Mouse (Mus musculus) limb, embryonic 11.5 days (tissue): ENCODE measurements around the gene Zfp385c. TPM values are rescaled to one million over a fixed set of nuclear protein-coding genes. Genes with fewer than 3 reads are reported as not detected.

ENCODE experiments used
- ATAC-seq: fragments of 200-750 bp; cut with Nextera tagmentation; 2 replicates; pipeline ENCODE4 v1.8.0; 2017; ENCODE audit warnings: low read depth; ENCODE audit not compliant: insufficient number of reproducible peaks, low FRiP score, low TSS enrichment
- DNase-seq: peaks from one replicate; pipeline ENCODE4 v3.0.0-alpha.2; 2015; ENCODE audit warnings: low spot score
- H3K27ac ChIP-seq: fragments of 300-500 bp; sonication (generic); replicated peaks from 2 replicates; pipeline ENCODE4 v1.5.1; 2014; ENCODE audit warnings: low read depth, mild to moderate bottlenecking, low read length
- H3K27me3 ChIP-seq: fragments of 300-500 bp; sonication (generic); 2 replicates; pipeline ENCODE4 v1.6.1; 2014; ENCODE audit warnings: mild to moderate bottlenecking, low read length, mixed read lengths; ENCODE audit not compliant: control insufficient read depth, insufficient read depth
- H3K36me3 ChIP-seq: fragments of 300-500 bp; sonication (generic); 2 replicates; pipeline ENCODE4 v1.6.1; 2014; ENCODE audit warnings: mild to moderate bottlenecking, low read length, moderate library complexity, mixed read lengths; ENCODE audit not compliant: control insufficient read depth, insufficient read depth
- H3K4me1 ChIP-seq: fragments of 300-500 bp; sonication (generic); 2 replicates; pipeline ENCODE4 v1.6.1; 2014; ENCODE audit warnings: low read length, mixed read lengths; ENCODE audit not compliant: control insufficient read depth, insufficient read depth
- H3K4me2 ChIP-seq: fragments of 300-500 bp; sonication (generic); 2 replicates; pipeline ENCODE4 v1.6.1; 2014; ENCODE audit warnings: low read depth, mild to moderate bottlenecking, moderate library complexity; ENCODE audit not compliant: severe bottlenecking
- H3K4me3 ChIP-seq: fragments of 300-500 bp; sonication (generic); 2 replicates; pipeline ENCODE4 v1.5.1; 2014; ENCODE audit warnings: low read depth, low read length
- H3K9ac ChIP-seq: fragments of 300-500 bp; sonication (generic); 2 replicates; pipeline ENCODE4 v1.6.1; 2014; ENCODE audit warnings: mild to moderate bottlenecking, low read length
- H3K9me3 ChIP-seq: fragments of 300-500 bp; sonication (generic); 2 replicates; pipeline ENCODE4 v1.6.1; 2016; ENCODE audit warnings: low read length; ENCODE audit not compliant: control insufficient read depth
- WGBS: fragments of 180-500 bp; shearing (Covaris S2); extraction: QIAGEN DNeasy Blood & Tissue Kit; methylation state at CpG from one replicate; pipeline ENCODE4 v1.1.7; 2014; 5-methylcytosine and 5-hydroxymethylcytosine counted together
- polyA plus RNA-seq: library from polyadenylated mRNA; unstranded; fragments of >200 nt; fragmentation: Nextera tagmentation; extraction: Ambion mirVana; gene quantifications from 2 replicates; pipeline ENCODE4 v1.2.1, GENCODE M21; 2014

Gene Zfp385c
- polyA plus RNA-seq, 1 experiment from 2014 or later, result 0.19 TPM

GRCm38 (mm10) chr11:100713735-100714533 is 21.7 kb upstream of the Zfp385c start, which contains the start of gene Hspb9:
Hspb9 (plus strand) TSS chr11:100713850.
- DNase-seq (peak; percentile 71), ATAC-seq (no peak)
- H3K9ac ChIP-seq, result peak within 1 kb of the TSS; percentile 59
- peak within 1 kb of the TSS; percentile 8; the same call in 1 of the 2 replicates for H3K4me3 ChIP-seq
- peaks cover 16% of the 10 kb centered on the region for H3K36me3 ChIP-seq
- peak within 1 kb of the TSS; percentile 51; the same call in 1 of the 2 replicates for H3K27ac ChIP-seq
- 3% methylated on average over 38 of the region's 38 CpGs for WGBS
- H3K4me1 ChIP-seq, result peaks cover 19% of the 10 kb centered on the region
- no peaks in the 10 kb centered on the region for H3K9me3 ChIP-seq
- H3K27me3 ChIP-seq, result no peaks in the 10 kb centered on the region
- peak within 1 kb of the TSS; percentile 70 for H3K4me2 ChIP-seq

GRCm38 (mm10) chr11:100713174-100713573 is 20.9 kb upstream of the Zfp385c start:
- Histone ChIP-seq H3K27ac (no peak overlapping the region; the same call in 1 of the 2 replicates), H3K9me3 (no peaks in the 10 kb centered on the region), H3K9ac (peak overlapping the region; percentile 59; the same call in 1 of the 2 replicates), H3K27me3 (no peaks in the 10 kb centered on the region), H3K4me2 (peak overlapping the region; percentile 51), H3K4me3 (no peak overlapping the region), H3K36me3 (peaks cover 17% of the 10 kb centered on the region), H3K4me1 (peaks cover 19% of the 10 kb centered on the region)
- no peak for DNase-seq
- WGBS, result 58% methylated on average over 4 of the region's 4 CpGs
- ATAC-seq, result no peak

- no peaks in the 10 kb centered on the region for H3K9me3 ChIP-seq
- ATAC-seq (peak; percentile 82), DNase-seq (peak; percentile 86)
- H3K4me1 ChIP-seq, result peaks cover 19% of the 10 kb centered on the region
- peak within 1 kb of the TSS; percentile 85 for H3K4me3 ChIP-seq
- peak within 1 kb of the TSS; percentile 86 for H3K27ac ChIP-seq
- H3K36me3 ChIP-seq, result peaks cover 16% of the 10 kb centered on the region
- H3K9ac ChIP-seq, result peak within 1 kb of the TSS; percentile 96
- WGBS, result 3% methylated on average over 48 of the region's 48 CpGs
- peak within 1 kb of the TSS; percentile 70 for H3K4me2 ChIP-seq
- H3K27me3 ChIP-seq, result no peaks in the 10 kb centered on the region
Observed at GRCm38 (mm10) chr11:100711783-100712615, 19.7 kb upstream of the Zfp385c start, which contains the start of gene Kat2a. Kat2a (minus strand) TSS chr11:100712465.

DNA sequence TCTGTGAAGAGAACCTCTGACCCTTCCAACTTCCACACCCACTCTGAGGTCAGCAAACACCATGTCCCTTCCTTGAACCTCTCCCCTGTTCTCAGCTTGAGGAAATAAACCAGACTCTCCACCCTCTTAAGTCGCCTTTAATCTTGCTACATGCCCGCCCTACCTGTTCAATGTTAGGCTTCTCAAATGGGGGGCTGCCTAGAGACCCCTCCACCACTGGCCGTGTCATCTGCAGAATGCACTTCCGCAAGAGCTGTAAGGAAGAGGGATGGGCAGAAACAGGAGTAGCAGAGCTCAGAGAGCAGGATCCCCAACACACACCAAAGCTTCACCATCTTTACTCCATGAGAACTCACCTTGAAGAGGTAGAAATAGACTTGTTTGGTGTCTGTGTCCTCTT is 18.7 kb upstream of the Zfp385c start:
- H3K36me3 ChIP-seq, result peaks cover 12% of the 10 kb centered on the region
- H3K9me3 ChIP-seq, result no peaks in the 10 kb centered on the region
- DNase-seq (no peak), ATAC-seq (no peak)
- no peak overlapping the region for H3K4me2 ChIP-seq
- no peaks in the 10 kb centered on the region for H3K27me3 ChIP-seq
- no peak overlapping the region for H3K27ac ChIP-seq
- no peak overlapping the region for H3K4me3 ChIP-seq
- H3K9ac ChIP-seq, result no peak overlapping the region
- peaks cover 19% of the 10 kb centered on the region for H3K4me1 ChIP-seq
- WGBS, result 87% methylated on average over 4 of the region's 4 CpGs

GRCm38 (mm10) chr11:100710528-100710927 is 18.3 kb upstream of the Zfp385c start:
- ATAC-seq, result no peak
- no peaks in the 10 kb centered on the region for H3K27me3 ChIP-seq
- DNase-seq, result no peak
- WGBS, result 90% methylated on average over 15 of the region's 15 CpGs
- H3K4me1 ChIP-seq, result peaks cover 19% of the 10 kb centered on the region
- no peak overlapping the region for H3K4me2 ChIP-seq
- H3K4me3 ChIP-seq, result no peak overlapping the region
- no peak overlapping the region for H3K9ac ChIP-seq
- H3K9me3 ChIP-seq, result no peaks in the 10 kb centered on the region
- H3K27ac ChIP-seq, result no peak overlapping the region
- peaks cover 9% of the 10 kb centered on the region for H3K36me3 ChIP-seq

DNA sequence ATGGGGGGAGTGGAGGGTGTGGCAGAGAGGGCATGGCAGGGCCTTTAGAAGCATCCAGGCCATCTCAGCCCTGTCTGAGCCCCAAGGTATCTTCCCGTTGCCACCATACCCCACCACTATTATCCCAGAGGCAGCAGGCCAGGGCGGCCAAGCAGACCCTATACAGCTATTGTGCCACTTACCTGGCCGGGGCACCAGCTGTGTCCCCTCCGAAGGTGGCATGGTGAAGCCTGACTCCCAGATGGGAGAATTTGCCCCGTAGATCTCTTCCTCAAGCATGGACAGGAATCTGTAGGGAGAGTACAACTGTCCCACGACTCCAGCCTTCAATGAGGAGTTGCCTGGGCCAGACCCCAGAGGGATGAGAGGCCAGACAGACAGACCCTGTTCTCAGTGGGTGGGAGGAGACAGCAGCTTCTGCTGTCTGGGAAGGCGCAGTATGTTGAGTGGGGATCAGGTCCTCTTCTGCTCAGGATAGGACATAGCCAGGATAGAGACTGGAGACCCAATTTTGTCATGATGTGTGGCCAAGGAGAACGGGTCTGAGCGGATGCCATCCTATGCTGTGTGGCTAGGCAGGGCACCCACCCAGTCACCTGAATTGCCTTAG is 17.1 kb upstream of the Zfp385c start:
- peaks cover 17% of the 10 kb centered on the region for H3K4me1 ChIP-seq
- 91% methylated on average over 9 of the region's 9 CpGs for WGBS
- ATAC-seq (no peak), DNase-seq (no peak)
- no peak overlapping the region for H3K27ac ChIP-seq
- no peak overlapping the region for H3K4me3 ChIP-seq
- H3K9ac ChIP-seq, result no peak overlapping the region
- no peaks in the 10 kb centered on the region for H3K9me3 ChIP-seq
- H3K36me3 ChIP-seq, result peaks cover 12% of the 10 kb centered on the region; the same call in 1 of the 2 replicates
- no peak overlapping the region for H3K4me2 ChIP-seq
- no peaks in the 10 kb centered on the region for H3K27me3 ChIP-seq

DNA sequence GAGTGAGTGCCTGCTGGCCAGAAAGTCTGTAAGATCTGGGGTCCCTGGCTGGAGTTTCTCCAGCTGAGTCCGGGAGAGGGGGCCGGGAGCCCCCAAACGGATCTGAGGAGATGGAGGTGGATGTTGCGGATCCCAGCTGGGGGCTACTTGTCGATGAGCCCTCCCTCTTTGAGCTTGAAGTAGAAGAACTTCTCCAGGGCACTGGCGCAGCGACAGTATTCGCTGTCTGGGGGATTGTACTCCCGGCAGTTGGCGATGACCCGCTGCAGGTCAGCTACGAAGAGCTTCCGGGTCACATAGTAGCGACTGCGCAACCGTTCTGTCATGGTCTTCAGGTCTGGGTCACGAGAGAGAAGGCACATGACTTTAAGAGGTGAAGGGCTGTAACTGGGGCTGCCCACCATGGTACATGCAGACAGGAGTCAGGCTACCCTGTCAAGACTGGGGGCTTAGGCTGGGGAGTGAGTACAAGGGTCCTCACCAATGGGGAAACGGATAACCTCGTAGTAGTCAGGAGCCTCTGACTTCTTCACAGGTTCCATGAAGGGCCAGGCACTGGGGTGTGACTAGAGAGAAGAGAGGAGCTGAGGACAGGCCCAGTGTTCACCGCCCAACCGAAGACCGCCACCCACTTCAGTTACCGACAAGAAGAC is 13.0 kb upstream of the Zfp385c start:
- H3K4me3 ChIP-seq, result no peak overlapping the region
- H3K27me3 ChIP-seq, result no peaks in the 10 kb centered on the region
- peaks cover 12% of the 10 kb centered on the region; the same call in 1 of the 2 replicates for H3K36me3 ChIP-seq
- no peak overlapping the region for H3K9ac ChIP-seq
- no peak for ATAC-seq
- H3K4me2 ChIP-seq, result no peak overlapping the region
- no peak overlapping the region for H3K27ac ChIP-seq
- H3K4me1 ChIP-seq, result no peaks in the 10 kb centered on the region
- H3K9me3 ChIP-seq, result no peaks in the 10 kb centered on the region
- DNase-seq, result no peak
- WGBS, result 94% methylated on average over 23 of the region's 23 CpGs
